Mouse (Mus musculus): ENCODE data around the gene Ccdc17.

DNA sequence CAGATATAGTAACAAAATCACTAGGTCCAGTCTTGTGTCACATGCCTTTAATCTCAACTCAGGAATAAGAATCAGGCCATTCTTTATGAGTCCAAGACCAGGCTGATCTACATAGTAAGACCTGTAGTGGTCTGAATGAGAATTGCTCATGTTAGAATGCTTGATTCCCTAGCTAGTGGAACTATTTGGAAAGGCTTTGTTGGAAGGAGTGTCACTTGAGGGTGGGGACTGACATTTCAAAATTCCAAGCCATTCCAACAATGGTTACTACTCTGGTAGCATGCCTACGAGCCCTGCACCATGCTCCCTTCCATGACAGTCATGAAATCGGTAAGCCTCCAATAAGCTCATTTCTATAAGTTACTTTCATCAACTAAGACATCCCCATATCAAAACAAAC, 16.2 kb downstream of the Ccdc17 start:
- TF ChIP-seq CTCF (IDR thresholded peaks at IDR 0.05; ENCODE audit: control insufficient read depth, insufficient read depth, insufficient replicate concordance, low read depth, low read length) (no peak), POLR2A (IDR thresholded peaks at IDR 0.05; ENCODE audit: control insufficient read depth, low read depth, low read length) (no peak)

Data from testis, adult 2 months (tissue).